Mouse (Mus musculus) kidney, postnatal 0 days (tissue): ENCODE measurements at regions not wholly inside any gene's neighbourhood (a gene's known extent, or its start where the extent isn't known, plus 50 kb on each side); places are given as distances from the start of the nearest gene placed in this dataset.

ENCODE experiments used
- ATAC-seq: fragments of 200-750 bp; cut with Nextera tagmentation; replicated peaks from 2 replicates; pipeline ENCODE4 v1.8.0; 2017; ENCODE audit warnings: low read depth, moderate number of reproducible peaks, moderate TSS enrichment, moderate library complexity; ENCODE audit not compliant: low FRiP score
- DNase-seq: peaks from one replicate; pipeline ENCODE4 v3.0.0-alpha.2; 2016; ENCODE audit warnings: low spot score
- H3K27ac ChIP-seq: fragments of 300-500 bp; sonication (generic); 2 replicates; pipeline ENCODE4 v1.5.1; 2014; ENCODE audit warnings: mild to moderate bottlenecking
- H3K27me3 ChIP-seq: fragments of 300-500 bp; sonication (generic); 2 replicates; pipeline ENCODE4 v1.6.1; 2014; ENCODE audit warnings: low read length, mixed read lengths; ENCODE audit not compliant: insufficient read depth
- H3K36me3 ChIP-seq: fragments of 300-500 bp; sonication (generic); 2 replicates; pipeline ENCODE4 v1.6.1; 2014; ENCODE audit warnings: low read length, mixed read lengths; ENCODE audit not compliant: insufficient read depth
- H3K4me1 ChIP-seq: fragments of 300-500 bp; sonication (generic); replicated peaks from 2 replicates; pipeline ENCODE4 v1.6.1; 2014; ENCODE audit warnings: antibody characterized with exemption, low read length, mixed read lengths; ENCODE audit not compliant: insufficient read depth
- H3K4me2 ChIP-seq: fragments of 300-500 bp; sonication (generic); 2 replicates; pipeline ENCODE4 v1.6.1; 2014; ENCODE audit warnings: mild to moderate bottlenecking, low read length, moderate library complexity, mixed read lengths
- H3K4me3 ChIP-seq: fragments of 300-500 bp; sonication (generic); replicated peaks from 2 replicates; pipeline ENCODE4 v1.5.1; 2014; ENCODE audit warnings: low read depth, low read length
- H3K9ac ChIP-seq: fragments of 300-500 bp; sonication (generic); 2 replicates; pipeline ENCODE4 v1.6.1; 2014; ENCODE audit warnings: low read depth, low read length
- H3K9me3 ChIP-seq: fragments of 300-500 bp; sonication (generic); replicated peaks from 2 replicates; pipeline ENCODE4 v1.6.1; 2016; ENCODE audit warnings: low read length, inconsistent platforms, mixed read lengths
- CTCF ChIP-seq: IDR thresholded peaks from 2 replicates; pipeline ENCODE4 v1.5.1; 2016; ENCODE audit warnings: antibody characterized with exemption, low read depth, mild to moderate bottlenecking, moderate library complexity
- WGBS: fragments of 180-500 bp; shearing (Covaris S2); extraction: QIAGEN DNeasy Blood & Tissue Kit; methylation state at CpG from one replicate; pipeline ENCODE4 v1.1.7; 2014; 5-methylcytosine and 5-hydroxymethylcytosine counted together

DNA sequence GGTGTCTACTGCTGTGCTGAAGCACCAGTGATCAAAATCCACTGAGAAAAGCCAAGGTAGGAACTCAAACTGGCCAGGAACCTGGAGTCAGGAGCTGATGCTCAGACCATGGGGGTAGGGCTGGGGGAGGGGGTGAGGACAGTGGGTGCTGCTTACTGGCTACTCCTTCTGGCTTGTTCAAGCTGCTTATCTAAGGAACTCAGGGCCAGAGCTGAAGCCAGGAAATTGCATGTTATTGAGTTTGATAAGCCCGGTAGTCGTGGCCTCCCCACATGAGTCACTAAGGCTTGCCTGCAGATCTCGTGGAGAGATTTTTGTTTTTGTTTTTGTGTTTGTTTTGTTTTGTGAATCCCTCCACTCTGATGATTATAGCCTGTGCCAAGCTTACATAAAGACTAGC lies 65.9 kb downstream of the Tmem215 start:
- ATAC-seq, result no peak
- Histone ChIP-seq H3K27me3 (no peaks in the 10 kb centered on the region), H3K36me3 (no peaks in the 10 kb centered on the region), H3K9ac (no peak overlapping the region), H3K27ac (no peak overlapping the region), H3K4me2 (no peak overlapping the region), H3K4me1 (no peaks in the 10 kb centered on the region), H3K4me3 (no peak overlapping the region), H3K9me3 (no peaks in the 10 kb centered on the region)
- WGBS, result 55% methylated on average over 3 of the region's 3 CpGs
- TF ChIP-seq CTCF, result no peak
- no peak for DNase-seq

GRCm38 (mm10) chr4:40543085-40544048 lies 71.4 kb downstream of the Tmem215 start:
- no peak overlapping the region for H3K4me3 ChIP-seq
- ATAC-seq, result no peak
- H3K4me2 ChIP-seq, result no peak overlapping the region
- H3K27ac ChIP-seq, result no peak overlapping the region
- no peaks in the 10 kb centered on the region for H3K36me3 ChIP-seq
- WGBS, result 79% methylated on average over 8 of the region's 8 CpGs
- DNase-seq, result no peak
- H3K9ac ChIP-seq, result no peak overlapping the region
- H3K27me3 ChIP-seq, result no peaks in the 10 kb centered on the region
- no peaks in the 10 kb centered on the region for H3K4me1 ChIP-seq
- no peak for TF ChIP-seq CTCF
- H3K9me3 ChIP-seq, result no peaks in the 10 kb centered on the region

GRCm38 (mm10) chr4:40544056-40544455 lies 72.1 kb downstream of the Tmem215 start:
- Histone ChIP-seq H3K36me3 (no peaks in the 10 kb centered on the region), H3K4me2 (no peak overlapping the region), H3K4me1 (no peaks in the 10 kb centered on the region), H3K9ac (no peak overlapping the region), H3K27ac (no peak overlapping the region), H3K27me3 (no peaks in the 10 kb centered on the region), H3K4me3 (no peak overlapping the region), H3K9me3 (no peaks in the 10 kb centered on the region)
- WGBS, result 55% methylated on average over 4 of the region's 4 CpGs
- no peak for ATAC-seq
- TF ChIP-seq CTCF, result no peak
- DNase-seq, result peak; percentile 58

GRCm38 (mm10) chr4:40544806-40545205 lies 72.8 kb downstream of the Tmem215 start:
- DNase-seq (no peak), ATAC-seq (no peak)
- H3K9me3 ChIP-seq, result no peaks in the 10 kb centered on the region
- no peak for TF ChIP-seq CTCF
- H3K27ac ChIP-seq, result no peak overlapping the region
- H3K4me3 ChIP-seq, result no peak overlapping the region
- H3K4me2 ChIP-seq, result no peak overlapping the region
- no peaks in the 10 kb centered on the region for H3K27me3 ChIP-seq
- no peak overlapping the region for H3K9ac ChIP-seq
- no peaks in the 10 kb centered on the region for H3K36me3 ChIP-seq
- no peaks in the 10 kb centered on the region for H3K4me1 ChIP-seq

- H3K27me3 ChIP-seq, result no peaks in the 10 kb centered on the region
- H3K4me2 ChIP-seq, result no peak overlapping the region
- DNase-seq (no peak), ATAC-seq (no peak)
- no peaks in the 10 kb centered on the region for H3K9me3 ChIP-seq
- 66% methylated on average over 5 of the region's 5 CpGs for WGBS
- no peak overlapping the region for H3K4me3 ChIP-seq
- H3K4me1 ChIP-seq, result no peaks in the 10 kb centered on the region
- H3K36me3 ChIP-seq, result no peaks in the 10 kb centered on the region
- TF ChIP-seq CTCF, result no peak
- no peak overlapping the region for H3K9ac ChIP-seq
- H3K27ac ChIP-seq, result no peak overlapping the region
Measured at GRCm38 (mm10) chr4:40545700-40546099, 73.7 kb downstream of the Tmem215 start.

GRCm38 (mm10) chr4:40559824-40560223 lies 87.8 kb downstream of the Tmem215 start:
- WGBS, result 57% methylated on average over 2 of the region's 2 CpGs

More at GRCm38 (mm10) chr4:40559824-40560223, 87.8 kb downstream of the Tmem215 start:
- Histone ChIP-seq H3K9me3 (no peaks in the 10 kb centered on the region), H3K4me2 (no peak overlapping the region), H3K27ac (no peak overlapping the region), H3K9ac (no peak overlapping the region), H3K4me1 (no peaks in the 10 kb centered on the region), H3K27me3 (no peaks in the 10 kb centered on the region), H3K4me3 (no peak overlapping the region), H3K36me3 (no peaks in the 10 kb centered on the region)
- DNase-seq, result no peak
- no peak for ATAC-seq
- TF ChIP-seq CTCF, result no peak
